In the genomic region with DNA sequence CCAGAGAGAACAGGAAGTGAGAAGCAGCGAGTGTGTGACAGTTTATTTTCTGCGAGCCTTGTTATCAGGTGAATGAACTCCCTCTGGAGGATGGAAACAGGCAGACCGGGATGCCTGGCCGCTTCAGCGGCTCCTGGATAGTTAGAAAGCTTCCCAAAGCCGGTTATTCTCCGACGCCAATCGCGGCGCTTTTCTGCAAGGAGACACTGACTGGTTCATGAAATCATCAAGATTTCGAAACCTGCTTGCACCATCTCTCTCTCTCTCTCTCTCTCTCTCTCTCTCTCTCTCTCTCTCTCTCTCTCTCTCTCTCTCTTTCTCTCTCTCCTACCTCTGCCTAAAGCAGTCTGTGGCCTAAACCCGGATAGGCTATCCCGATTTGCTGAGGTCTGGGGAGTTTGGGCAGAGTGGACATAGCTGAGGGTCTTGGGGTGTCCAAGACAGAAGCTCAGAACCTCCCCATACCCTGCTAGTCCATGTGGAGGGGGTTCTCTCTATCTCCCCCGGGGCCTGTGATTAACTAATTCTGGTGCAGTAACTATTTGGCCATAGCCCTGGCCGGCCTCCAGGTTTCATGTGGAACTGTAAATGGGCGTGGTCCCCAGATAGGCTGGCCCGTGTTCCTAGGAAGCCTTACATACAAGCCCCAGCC, we compare ENCODE assay signal across 8 mouse cellular contexts. TPM values are rescaled to one million over a fixed set of nuclear protein-coding genes. Genes with fewer than 3 reads are reported as not detected.
DNase-seq lines count a peak whose midpoint lies in the region; ATAC-seq lines count a peak whose summit lies in the region.

No protein-coding gene starts in this region.

- intact Hi-C loops in heart, postnatal 10 days (cut with DNase I), result loop anchor here (2.0 to 5.0 kb wide), 3 partner anchors 26 to 64 kb away; no protein-coding TSS in a partner anchor

- peak; percentile 74 for DNase-seq in fat pad, adult 2 months (ENCODE audit: extremely low read depth, low read depth, low spot score)
- peak; percentile 85 to 86 for DNase-seq in heart, postnatal 10 days
- peak; percentile 66 to 76 for DNase-seq in kidney, postnatal 25 days
- DNase-seq in lung, postnatal 25 days (ENCODE audit: low spot score), result peak; percentile 83
- peak; percentile 50 for DNase-seq in ovary, postnatal 14 days (ENCODE audit: low spot score)
- peak; percentile 54 for DNase-seq in urinary bladder, postnatal 25 days (ENCODE audit: low spot score)

- ATAC-seq in CD4-positive, CD25-positive, alpha-beta regulatory T cell, adult 4 months, result peak; percentile 62
- ATAC-seq in activated CD4-positive, CD25-positive, alpha-beta regulatory T cell, adult 4 months, result peak; percentile 67

RNA-seq across cellular contexts. Expression of a gene that starts 7.3 kb away (rescaled TPM):
- polyA plus RNA-seq in CD4-positive, CD25-positive, alpha-beta regulatory T cell, adult 4 months (2017; shearing (Covaris generic)), result 10 to 100 TPM in 1 of 2 experiments, 1 to 10 TPM in 1; 8.1 to 10.4 TPM
- 10 to 100 TPM in 1 of 2 experiments, 1 to 10 TPM in 1; 9.1 to 10.4 TPM for polyA plus RNA-seq in activated CD4-positive, CD25-positive, alpha-beta regulatory T cell, adult 4 months (2017; shearing (Covaris generic))
- total RNA-seq in heart, postnatal 10 days (2021), result 10 to 100 TPM; 14.4 to 17.7 TPM

Comparison
In these comparisons a context has a peak if more than half of its experiments do, and no peak if none do; other contexts are left out.
1. Peak in every context shown above with its lines: DNase-seq and ATAC-seq.